Mouse (Mus musculus): ENCODE data around the gene Slc44a3. TPM values are rescaled to one million over a fixed set of nuclear protein-coding genes. Genes with fewer than 3 reads are reported as not detected.

Slc44a3 gene
- polyA plus RNA-seq, 1 experiment: 2.3 TPM

GRCm38 (mm10) chr3:121480961-121481436 lies 51.2 kb downstream of the Slc44a3 start:
- H3K79me2 ChIP-seq (ENCODE audit: control insufficient read depth, insufficient read depth): no peaks in the 10 kb centered on the region
- H3K36me3 ChIP-seq (ENCODE audit: control insufficient read depth, insufficient read depth): no peaks in the 10 kb centered on the region
- peak overlapping the region; percentile 73 for H3K4me2 ChIP-seq (ENCODE audit: low read depth)
- TF ChIP-seq MYOG (IDR thresholded peaks at IDR 0.05; ENCODE audit: control insufficient read depth in 1 of 3, insufficient read depth in 1 of 3, insufficient read length in 2 of 3, low read depth in 2 of 3) (peak in 2 of 3 experiments; percentile 35 to 60), SRF (IDR thresholded peaks at IDR 0.05; ENCODE audit: control insufficient read depth, insufficient read length, low read depth) (no peak), MYOD1 (IDR thresholded peaks at IDR 0.05; ENCODE audit: control insufficient read depth in 1 of 3, insufficient read length in 2 of 3, low read depth in 2 of 3) (peak in 2 of 3 experiments; percentile 77 to 87)
- H3ac ChIP-seq (ENCODE audit: control insufficient read depth, insufficient read length): no peak overlapping the region
- H3K27me3 ChIP-seq (ENCODE audit: control insufficient read depth, insufficient read depth, insufficient read length): no peaks in the 10 kb centered on the region
- no peak overlapping the region for H3K4me3 ChIP-seq

DNA sequence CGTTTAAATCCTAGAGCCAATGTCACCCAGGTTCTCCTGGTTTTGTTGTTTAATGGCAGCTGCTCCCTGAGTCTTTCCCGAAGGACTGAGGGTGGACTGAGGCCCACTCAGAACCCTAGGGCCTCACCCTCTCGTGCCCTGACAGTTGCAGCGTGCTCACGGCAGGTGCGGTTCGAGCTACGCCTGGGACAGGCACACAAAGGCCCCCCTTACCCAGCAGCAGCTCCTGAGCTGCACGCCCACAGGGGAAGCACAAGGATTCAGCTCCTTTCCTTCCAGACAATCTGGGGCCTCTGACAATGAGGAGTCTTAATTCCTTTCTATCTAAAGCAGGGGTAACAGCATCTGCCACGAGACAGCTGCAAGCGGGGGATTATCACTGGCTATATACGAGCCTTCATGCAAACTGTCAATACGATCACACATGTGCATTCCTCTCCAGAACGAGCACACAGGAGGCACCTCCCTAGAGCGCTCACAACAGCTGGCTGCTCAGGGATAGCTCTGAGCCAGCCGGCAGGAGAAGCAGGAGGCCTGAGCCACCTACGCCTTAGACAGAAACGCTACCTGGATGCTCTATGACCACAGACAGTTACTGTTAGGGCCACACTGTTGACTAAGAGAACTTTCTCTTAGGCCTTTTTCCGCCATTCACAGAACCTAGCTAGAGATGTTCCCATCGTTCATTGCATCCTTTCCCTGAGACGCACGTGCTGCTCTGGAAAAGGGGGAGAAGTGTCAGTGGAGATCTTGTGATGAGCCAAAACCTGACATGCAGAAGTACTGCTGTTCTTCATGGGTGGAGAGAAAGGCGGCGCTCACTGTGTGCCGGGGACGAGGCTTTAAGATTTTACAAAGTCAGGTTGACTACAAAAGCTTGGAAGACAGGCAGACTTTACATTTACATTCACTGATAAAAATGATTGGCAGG lies 51.9 kb downstream of the Slc44a3 start:
- Histone ChIP-seq H3K4me2 (ENCODE audit: low read depth) (peak overlapping the region; percentile 41), H3K4me3 (no peak overlapping the region), H3K27me3 (ENCODE audit: control insufficient read depth, insufficient read depth, insufficient read length) (no peaks in the 10 kb centered on the region), H3ac (ENCODE audit: control insufficient read depth, insufficient read length) (no peak overlapping the region), H3K79me2 (ENCODE audit: control insufficient read depth, insufficient read depth) (no peaks in the 10 kb centered on the region), H3K36me3 (ENCODE audit: control insufficient read depth, insufficient read depth) (no peaks in the 10 kb centered on the region)
- TF ChIP-seq REST (IDR thresholded peaks at IDR 0.05; ENCODE audit: insufficient read depth, insufficient read length) (no peak), MYOD1 (IDR thresholded peaks at IDR 0.05; ENCODE audit: control insufficient read depth in 1 of 3, insufficient read length in 2 of 3, low read depth in 2 of 3) (peak; percentile 70 to 96 (median 87)), CEBPB (IDR thresholded peaks at IDR 0.05; ENCODE audit: insufficient read depth, poor library complexity, severe bottlenecking) (no peak), POLR2A (IDR thresholded peaks at IDR 0.05; ENCODE audit: insufficient read length, low read depth) (peak; percentile 37), MYOG (IDR thresholded peaks at IDR 0.05; ENCODE audit: control insufficient read depth in 1 of 3, insufficient read depth in 1 of 3, insufficient read length in 2 of 3, low read depth in 2 of 3) (peak; percentile 89 to 96 (median 93)), POLR2AphosphoS2 (IDR thresholded peaks at IDR 0.05; ENCODE audit: insufficient read length, low read depth) (no peak), MAX (IDR thresholded peaks at IDR 0.05; ENCODE audit: low read depth) (no peak), USF1 (IDR thresholded peaks at IDR 0.05; ENCODE audit: low read depth) (no peak), E2F4 (IDR thresholded peaks at IDR 0.05; ENCODE audit: insufficient read depth) (no peak), TCF12 (IDR thresholded peaks at IDR 0.05; ENCODE audit: insufficient read depth, poor library complexity, severe bottlenecking) (peak; percentile 91), SRF (IDR thresholded peaks at IDR 0.05; ENCODE audit: control insufficient read depth, insufficient read length, low read depth) (peak; percentile 45), TCF3 (IDR thresholded peaks at IDR 0.05; ENCODE audit: insufficient read length, low read depth) (peak; percentile 82)

GRCm38 (mm10) chr3:121474738-121475137 lies 57.5 kb downstream of the Slc44a3 start:
- Histone ChIP-seq H3ac (ENCODE audit: control insufficient read depth, insufficient read length) (no peak overlapping the region), H3K27me3 (ENCODE audit: control insufficient read depth, insufficient read depth, insufficient read length) (no peaks in the 10 kb centered on the region), H3K79me2 (ENCODE audit: control insufficient read depth, insufficient read depth) (no peaks in the 10 kb centered on the region), H3K36me3 (ENCODE audit: control insufficient read depth, insufficient read depth) (no peaks in the 10 kb centered on the region), H3K4me2 (ENCODE audit: low read depth) (peak overlapping the region; percentile 66), H3K4me3 (no peak overlapping the region)
- TF ChIP-seq POLR2A (IDR thresholded peaks at IDR 0.05; ENCODE audit: insufficient read length, low read depth): no peak
- peak; percentile 50 to 76 (median 71) for TF ChIP-seq MYOD1 (IDR thresholded peaks at IDR 0.05; ENCODE audit: control insufficient read depth in 1 of 3, insufficient read length in 2 of 3, low read depth in 2 of 3)
- TF ChIP-seq E2F4 (IDR thresholded peaks at IDR 0.05; ENCODE audit: insufficient read depth): no peak
- peak in 2 of 3 experiments; percentile 38 to 87 for TF ChIP-seq MYOG (IDR thresholded peaks at IDR 0.05; ENCODE audit: control insufficient read depth in 1 of 3, insufficient read depth in 1 of 3, insufficient read length in 2 of 3, low read depth in 2 of 3)
- peak; percentile 55 for TF ChIP-seq TCF12 (IDR thresholded peaks at IDR 0.05; ENCODE audit: insufficient read depth, poor library complexity, severe bottlenecking)
- TF ChIP-seq SRF (IDR thresholded peaks at IDR 0.05; ENCODE audit: control insufficient read depth, insufficient read length, low read depth): peak; percentile 93
- TF ChIP-seq REST (IDR thresholded peaks at IDR 0.05; ENCODE audit: insufficient read depth, insufficient read length): no peak
- no peak for TF ChIP-seq TCF3 (IDR thresholded peaks at IDR 0.05; ENCODE audit: insufficient read length, low read depth)
- TF ChIP-seq USF1 (IDR thresholded peaks at IDR 0.05; ENCODE audit: low read depth): peak; percentile 96

DNA sequence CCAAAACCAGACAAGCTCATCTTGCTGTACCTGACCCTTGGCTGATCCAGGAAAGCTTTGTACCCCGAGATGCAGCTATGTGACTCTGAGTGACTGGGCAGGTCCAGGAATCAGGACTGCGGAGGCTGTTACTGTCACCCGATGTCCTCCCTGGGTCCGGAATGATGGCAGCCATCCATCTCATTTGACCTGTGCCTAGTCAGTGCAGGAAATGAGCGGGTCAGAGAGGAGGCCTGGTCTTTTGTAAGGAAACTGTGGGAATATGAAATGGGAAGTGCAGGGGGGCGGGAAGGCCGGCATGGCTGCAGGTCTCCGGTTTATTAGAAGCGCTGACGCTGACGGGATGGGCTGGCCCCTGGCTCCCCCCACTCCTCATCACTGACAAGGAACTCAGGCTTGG lies 60.5 kb downstream of the Slc44a3 start:
- TF ChIP-seq MAX (IDR thresholded peaks at IDR 0.05; ENCODE audit: low read depth) (no peak), MYOD1 (IDR thresholded peaks at IDR 0.05; ENCODE audit: control insufficient read depth in 1 of 3, insufficient read length in 2 of 3, low read depth in 2 of 3) (no peak), POLR2A (IDR thresholded peaks at IDR 0.05; ENCODE audit: insufficient read length, low read depth) (no peak), TCF12 (IDR thresholded peaks at IDR 0.05; ENCODE audit: insufficient read depth, poor library complexity, severe bottlenecking) (no peak), POLR2AphosphoS2 (IDR thresholded peaks at IDR 0.05; ENCODE audit: insufficient read length, low read depth) (no peak), REST (IDR thresholded peaks at IDR 0.05; ENCODE audit: insufficient read depth, insufficient read length) (no peak), E2F4 (IDR thresholded peaks at IDR 0.05; ENCODE audit: insufficient read depth) (no peak), CEBPB (IDR thresholded peaks at IDR 0.05; ENCODE audit: insufficient read depth, poor library complexity, severe bottlenecking) (no peak), MYOG (IDR thresholded peaks at IDR 0.05; ENCODE audit: control insufficient read depth in 1 of 3, insufficient read depth in 1 of 3, insufficient read length in 2 of 3, low read depth in 2 of 3) (no peak), TCF3 (IDR thresholded peaks at IDR 0.05; ENCODE audit: insufficient read length, low read depth) (no peak), SRF (IDR thresholded peaks at IDR 0.05; ENCODE audit: control insufficient read depth, insufficient read length, low read depth) (no peak), USF1 (IDR thresholded peaks at IDR 0.05; ENCODE audit: low read depth) (no peak)
- H3K4me2 ChIP-seq (ENCODE audit: low read depth): no peak overlapping the region

More for the DNA sequence above, 60.5 kb downstream of the Slc44a3 start:
- Histone ChIP-seq H3K27me3 (ENCODE audit: control insufficient read depth, insufficient read depth, insufficient read length) (no peaks in the 10 kb centered on the region), H3K4me3 (no peak overlapping the region), H3ac (ENCODE audit: control insufficient read depth, insufficient read length) (no peak overlapping the region), H3K79me2 (ENCODE audit: control insufficient read depth, insufficient read depth) (no peaks in the 10 kb centered on the region), H3K36me3 (ENCODE audit: control insufficient read depth, insufficient read depth) (no peaks in the 10 kb centered on the region)

All from myocyte (in vitro differentiated cells).